Mouse (Mus musculus) Muller cell, postnatal 12 days (primary cell): Measurements from ENCODE around the gene Map3k6.

Experiments
- DNase-seq: peaks from one replicate; pipeline ENCODE4 v3.0.0-alpha.2; 2015; ENCODE audit errors: inconsistent ontology term

The Map3k6 gene

DNA sequence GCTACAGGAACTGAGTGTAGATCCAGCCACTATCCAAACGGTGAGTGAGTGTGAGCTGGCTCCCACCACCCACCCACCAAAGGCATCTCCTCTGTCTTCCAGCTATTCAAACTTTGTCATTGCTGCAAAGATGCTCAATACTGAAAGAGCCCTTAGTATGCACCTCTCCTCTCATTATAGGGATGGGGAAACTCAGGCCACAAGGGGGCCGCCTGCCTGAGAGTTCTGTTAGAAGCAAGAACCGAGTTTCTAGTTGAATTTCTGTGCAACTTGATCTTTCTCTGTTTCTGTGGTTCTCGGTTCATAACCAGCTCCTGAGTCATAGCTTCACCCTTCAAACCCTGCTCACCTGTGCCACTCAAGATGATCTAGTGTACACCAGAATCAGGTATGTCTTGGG is 11.5 kb downstream of the Map3k6 start:
- peak; percentile 15 for DNase-seq

DNA sequence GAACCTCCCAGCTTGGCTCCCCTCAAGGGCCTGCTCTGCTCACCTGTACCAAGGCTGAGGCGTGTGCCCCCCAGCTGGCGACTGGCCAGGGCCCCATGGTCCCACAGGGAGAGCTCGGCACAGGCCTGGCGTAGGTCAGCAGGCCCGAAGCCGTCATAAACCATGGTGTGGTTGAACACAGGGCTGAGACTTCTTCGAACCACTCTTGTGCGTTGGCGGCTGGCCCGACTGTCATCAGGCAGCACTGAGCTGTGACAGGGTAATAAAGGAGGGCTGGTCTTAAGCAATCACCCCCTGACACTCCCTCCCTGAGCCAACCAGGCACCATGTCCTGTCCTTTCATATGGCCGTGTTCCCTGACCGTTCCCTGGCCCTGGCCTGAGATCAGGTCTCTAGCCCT is 12.8 kb downstream of the Map3k6 start:
- no peak for DNase-seq

DNA sequence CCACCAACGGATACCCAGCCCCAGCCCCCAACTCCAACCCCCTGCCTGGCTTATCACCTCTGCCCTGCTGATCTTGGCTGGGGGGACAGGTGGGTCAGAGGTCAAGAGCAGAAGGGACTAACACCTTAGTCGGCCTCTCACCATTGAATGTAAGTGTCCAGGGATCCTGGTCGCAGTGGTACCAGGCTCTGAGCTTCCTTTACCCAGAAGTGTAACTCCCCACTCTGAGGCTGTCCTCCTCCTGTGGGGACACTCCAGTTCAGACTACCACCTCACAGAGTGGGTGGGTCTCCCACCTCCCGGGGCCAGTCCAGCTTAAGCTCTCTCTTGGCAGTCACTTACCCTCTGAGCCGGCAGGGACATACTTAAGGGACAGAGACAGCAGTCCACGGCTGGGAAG is 14.8 kb downstream of the Map3k6 start:
- DNase-seq: no peak

DNA sequence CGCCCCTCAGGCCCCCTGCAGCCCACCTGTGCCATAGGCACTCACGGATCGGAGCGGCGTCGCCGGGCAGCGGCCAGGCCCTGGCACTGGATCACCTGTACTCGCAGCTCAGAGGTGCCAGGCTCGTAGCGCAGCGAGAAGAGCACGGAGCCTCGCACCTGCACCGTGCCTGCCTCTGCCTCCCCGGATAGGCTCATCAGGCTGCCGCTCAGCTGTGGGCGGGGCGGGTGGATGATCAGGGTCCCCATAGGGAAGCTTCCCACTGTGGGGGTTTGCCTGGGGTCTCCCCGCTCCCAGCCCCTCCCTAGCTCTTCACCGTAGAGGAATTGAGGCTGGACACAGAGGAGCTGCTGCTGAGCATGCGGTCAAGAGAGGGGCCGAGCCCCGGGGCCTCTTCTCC is 16.2 kb downstream of the Map3k6 start:
- no peak for DNase-seq

DNA sequence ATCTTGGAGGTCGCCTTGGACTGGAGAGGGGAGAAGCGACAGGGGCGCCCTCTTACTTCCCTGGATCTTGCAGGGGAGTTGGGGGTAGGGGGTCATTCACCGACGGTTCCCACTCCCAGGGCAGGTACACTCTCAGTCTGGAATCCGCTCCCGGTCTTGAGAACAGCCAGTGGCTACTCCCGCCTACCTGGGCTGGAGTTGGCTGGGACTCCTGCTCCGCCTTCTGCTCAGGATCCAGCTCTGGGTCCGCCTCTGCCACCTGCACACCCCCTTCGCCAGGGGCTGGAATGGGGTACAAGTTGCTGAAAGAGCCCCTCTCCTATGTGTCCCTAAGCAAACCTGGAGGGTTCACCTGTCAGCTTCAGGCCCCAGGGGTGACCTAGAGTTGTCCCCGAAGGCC is 16.6 kb downstream of the Map3k6 start:
- DNase-seq: no peak

DNA sequence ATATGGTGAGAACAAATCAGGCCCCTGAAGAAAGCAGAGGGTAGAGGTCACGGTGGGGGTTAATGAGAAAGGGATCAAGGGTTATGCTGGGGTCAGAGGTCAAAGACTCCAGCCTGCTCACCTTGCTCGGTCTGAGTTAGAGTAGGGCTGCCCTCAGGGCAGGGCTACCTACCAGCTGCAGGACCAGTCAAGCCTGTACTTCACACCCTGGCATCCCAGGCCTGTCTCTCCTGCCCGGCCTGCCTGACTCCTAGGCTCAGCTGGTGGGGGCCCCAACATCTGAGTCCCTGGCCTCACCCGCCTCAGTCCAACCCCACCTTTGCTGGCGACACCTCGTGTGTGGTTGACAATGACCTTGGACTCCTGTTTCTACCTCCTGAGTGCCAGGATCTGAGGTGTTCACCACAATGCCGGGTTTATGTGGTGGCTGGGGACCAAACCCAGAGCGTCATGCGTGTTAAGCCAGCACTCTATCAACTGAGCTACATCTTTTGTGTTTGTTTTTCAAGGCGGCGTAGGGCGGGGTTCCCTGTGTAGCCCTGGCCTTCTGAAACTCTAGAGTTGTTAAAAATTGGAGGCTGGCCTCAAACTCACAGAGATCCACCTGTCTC is 17.3 kb downstream of the Map3k6 start:
- no peak for DNase-seq

DNA sequence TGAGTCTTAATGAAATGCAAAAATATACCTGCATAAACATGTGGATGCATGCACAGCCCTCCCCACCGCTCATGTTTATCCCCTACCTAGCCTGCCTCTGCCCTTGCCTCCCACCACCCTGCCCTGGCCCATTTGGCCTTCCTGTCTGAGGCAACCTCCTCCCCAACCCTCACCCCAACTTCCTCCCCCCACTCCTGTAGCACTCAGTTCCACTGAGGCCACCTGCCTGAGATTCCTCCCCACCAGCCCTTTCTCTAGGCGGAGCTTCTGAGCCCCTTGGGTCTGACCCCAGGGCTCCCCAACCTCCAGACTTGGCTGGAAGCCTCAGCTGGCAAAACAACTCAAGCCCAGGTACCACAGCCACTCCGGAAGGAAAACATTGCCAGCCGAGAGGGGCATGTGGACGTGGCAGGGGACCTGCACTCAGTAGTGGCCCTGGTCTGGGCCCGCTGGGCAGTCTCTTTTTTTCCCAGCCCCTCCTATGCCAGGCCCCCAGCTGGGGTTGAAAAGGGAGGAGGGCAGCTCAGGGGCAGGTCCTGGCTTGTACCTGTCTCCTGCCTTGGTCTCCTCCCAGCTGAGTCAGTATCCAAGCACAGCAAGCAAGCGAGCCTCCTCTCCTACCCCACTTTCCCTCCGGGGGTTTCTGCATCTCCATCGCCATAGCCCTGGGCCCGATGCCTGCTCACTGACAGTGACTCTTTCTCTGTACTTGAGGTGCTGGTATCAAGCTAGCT is 21.2 kb downstream of the Map3k6 start:
- DNase-seq: no peak

DNA sequence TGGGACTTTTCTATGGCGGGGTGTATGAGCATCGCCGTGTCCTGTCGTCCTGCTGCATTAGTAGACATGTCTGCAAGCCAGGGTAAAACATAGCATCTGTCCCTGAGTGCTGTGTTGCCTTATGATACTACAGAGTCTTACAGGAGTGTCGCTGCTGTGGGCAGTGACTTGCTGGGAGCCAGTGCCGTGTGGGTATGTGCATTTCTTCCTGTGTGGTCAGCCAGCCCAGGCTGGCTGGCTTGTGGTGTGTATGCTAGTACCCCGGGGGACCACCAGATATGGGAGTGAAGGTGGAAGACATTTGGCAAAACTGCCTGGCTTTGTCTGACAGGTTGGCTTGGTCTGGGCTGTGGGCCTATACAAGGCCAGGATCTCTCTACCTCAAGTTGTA is 21.8 kb downstream of the Map3k6 start:
- DNase-seq: no peak

DNA sequence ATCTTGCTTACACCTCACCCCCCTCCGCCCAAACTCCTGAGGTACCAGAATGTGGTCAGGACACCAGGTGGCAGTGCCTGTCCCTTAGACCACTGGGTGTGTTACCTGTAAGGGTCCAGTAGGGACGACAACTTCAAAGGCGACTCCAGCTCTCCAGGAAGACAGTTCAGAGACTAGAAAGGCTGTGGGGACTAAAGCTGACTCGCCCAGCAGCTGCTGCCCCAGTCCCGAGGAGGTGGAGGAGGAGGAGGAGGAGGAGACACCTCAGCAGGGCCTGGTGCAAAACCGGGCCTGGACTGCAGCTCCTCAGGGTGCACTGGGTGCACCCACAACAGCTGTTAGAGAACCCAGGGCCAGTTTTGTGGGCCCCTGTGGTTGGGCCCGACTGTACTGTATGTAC is 22.3 kb downstream of the Map3k6 start, which contains the start of gene Sytl1:
Sytl1 (minus strand) TSS at position 232 of the 400 bp plus-strand sequence.
- no peak for DNase-seq

DNA sequence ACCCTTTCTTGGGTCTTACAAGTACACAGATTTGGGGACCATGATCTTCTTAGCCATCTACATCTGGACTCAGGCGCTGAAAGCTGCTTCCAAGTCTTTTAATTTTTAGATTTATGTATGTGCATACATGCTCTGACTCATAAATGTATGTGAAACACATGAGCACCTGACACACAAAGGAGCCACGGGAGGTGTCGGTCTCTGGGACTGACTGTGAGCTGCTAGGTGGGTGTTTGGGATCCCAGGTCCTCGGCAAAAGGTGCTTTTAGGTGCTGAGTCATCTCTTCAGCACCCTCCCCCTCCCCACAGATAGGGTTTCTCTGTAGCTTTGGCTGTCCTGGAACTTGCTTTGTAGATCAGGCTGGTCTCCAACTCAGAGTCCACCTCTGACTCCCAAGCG is 23.1 kb downstream of the Map3k6 start:
- DNase-seq: no peak

DNA sequence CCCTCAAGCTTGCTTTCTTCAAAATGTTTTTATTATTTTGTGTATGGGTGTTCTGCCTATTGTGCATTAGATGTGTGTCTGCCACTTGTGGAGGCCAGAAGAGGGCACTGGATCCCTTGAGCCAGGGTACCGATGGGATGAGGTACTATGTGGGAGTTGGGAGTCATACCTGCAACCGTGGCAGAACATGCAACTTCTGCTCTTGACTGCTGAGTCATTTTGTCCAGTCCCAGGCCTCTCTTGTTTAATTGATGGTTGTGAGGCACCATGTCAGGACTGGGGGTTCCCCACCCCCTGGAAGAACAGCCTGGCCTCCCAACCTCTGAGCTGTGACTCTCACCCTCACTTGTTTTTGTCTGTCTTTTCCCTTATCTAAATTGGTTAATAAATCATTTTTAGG is 23.9 kb downstream of the Map3k6 start:
- DNase-seq: no peak

DNA sequence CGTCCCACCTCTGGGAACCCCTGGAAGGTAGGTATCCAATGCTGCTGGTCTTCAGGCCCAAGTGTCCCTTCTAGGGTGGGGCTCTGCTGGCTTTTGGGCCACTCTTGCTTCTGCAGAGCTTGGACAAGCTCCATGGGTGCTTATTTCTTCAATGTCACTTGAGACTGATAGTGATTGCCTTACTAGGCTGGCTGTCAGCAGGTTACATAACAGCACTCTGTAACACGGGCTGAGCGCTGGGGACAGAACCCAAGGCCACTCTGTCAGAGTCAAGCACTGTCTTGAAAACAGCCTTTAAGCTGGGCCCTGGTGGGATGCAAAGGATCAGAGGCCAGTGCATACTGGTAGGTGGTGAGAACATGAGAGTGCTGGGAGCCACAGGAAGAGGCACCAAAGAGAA is 24.7 kb downstream of the Map3k6 start:
- no peak for DNase-seq

DNA sequence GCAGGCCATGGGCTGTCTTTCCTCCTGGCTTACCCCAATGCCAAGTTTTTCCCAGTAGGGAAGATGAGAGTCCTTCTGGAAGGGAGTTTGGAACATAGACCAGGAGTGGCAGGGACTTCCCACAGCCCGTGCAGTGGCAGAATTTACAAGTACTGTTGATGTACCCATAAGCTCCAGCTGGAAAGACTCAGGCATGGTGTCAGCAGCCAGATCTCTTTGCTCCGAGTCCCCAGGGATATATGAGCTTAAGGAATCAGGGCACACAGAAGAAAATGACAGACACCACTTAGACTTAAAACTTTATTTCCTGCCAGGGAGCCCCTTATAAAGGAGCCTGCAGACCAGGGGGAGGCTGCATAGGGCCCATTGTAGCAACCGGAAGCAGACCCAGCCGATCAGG is 25.1 kb downstream of the Map3k6 start:
- no peak for DNase-seq

DNA sequence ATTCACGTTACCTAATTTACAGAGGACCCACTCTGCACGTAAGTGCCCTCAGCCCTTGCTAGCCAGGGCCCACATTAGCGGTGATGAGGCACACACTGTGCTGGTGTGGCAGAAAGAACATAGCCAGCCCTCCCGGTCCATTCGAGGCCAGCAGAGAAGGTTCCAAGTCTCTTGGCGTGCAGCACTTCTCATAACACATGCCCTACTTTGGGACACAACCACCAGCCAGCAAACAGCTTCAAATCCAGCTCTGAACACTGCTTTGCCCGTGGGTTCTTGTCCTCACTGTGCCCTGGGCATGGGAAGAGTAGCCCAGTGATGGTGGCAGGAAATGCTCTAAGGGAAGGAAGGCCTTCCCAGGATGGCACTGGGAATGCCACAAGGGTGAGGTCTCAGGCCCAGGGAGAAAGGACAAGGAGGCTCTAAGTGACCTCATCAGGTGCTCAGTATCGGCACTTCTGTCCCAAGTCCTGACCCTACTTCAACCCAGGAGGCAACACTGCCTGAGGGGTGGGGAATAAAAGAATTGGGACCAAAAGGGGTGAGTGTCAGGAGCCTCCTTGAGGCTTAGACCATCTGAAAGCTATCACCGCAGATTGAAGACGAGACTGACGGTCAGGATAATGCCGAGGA is 25.7 kb downstream of the Map3k6 start:
- no peak for DNase-seq

DNA sequence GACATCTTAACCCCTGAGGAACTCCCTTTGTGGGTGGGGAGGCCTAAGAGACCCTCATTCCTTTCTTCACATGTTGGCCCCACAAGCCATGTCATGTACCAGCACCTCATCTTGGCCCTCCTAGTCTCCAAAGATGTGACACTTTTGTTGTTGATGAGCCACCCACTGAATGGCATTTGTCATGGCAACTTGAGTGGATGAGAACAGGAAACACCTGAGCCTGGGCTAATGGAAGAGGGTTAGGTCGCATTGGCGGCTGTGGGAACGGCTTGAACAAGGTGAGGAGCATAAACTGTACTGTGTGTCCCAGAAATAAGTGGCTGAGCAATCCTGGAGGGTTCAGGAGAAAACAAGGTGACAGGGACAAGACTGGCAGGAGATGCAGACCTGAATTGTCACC is 28.3 kb downstream of the Map3k6 start:
- no peak for DNase-seq

DNA sequence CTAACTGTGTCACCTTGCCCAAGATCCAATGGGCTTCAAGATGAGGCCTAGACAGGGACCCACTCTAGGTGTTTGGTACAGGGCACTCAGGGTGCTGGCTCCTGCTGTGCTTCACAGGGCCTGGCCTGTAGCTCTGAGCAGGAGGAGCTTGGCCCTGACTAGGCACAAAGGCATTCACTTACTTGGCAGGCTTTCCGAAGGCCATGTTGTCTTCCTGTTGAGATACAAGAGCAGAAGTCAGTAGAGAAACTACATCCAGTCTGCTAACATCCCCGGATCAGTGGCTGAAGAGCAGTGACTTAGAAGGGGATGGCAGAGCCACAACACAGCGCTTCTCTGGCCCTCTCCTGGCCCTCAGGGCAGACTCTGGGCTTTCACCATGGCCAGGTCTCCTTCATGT is 29.0 kb downstream of the Map3k6 start:
- DNase-seq: no peak

DNA sequence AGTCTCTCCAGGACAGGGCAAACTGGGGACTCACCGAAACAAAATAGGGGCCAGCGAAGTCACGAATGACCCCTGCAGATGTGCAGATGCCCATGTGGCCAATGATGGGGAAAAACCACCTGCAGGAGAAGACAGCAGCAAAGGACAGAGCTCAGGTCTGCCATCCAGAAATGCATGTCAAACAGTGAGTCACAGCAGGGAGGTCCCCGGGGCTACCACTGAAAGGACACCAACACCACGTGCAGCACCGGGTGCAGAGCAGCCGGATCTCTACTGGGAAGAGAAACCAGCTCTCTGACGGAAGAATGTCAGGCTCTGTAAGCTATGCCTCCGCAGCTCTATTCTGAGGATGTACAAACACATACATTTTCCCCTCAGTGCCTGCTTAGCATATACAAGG is 30.3 kb downstream of the Map3k6 start:
- DNase-seq: no peak

DNA sequence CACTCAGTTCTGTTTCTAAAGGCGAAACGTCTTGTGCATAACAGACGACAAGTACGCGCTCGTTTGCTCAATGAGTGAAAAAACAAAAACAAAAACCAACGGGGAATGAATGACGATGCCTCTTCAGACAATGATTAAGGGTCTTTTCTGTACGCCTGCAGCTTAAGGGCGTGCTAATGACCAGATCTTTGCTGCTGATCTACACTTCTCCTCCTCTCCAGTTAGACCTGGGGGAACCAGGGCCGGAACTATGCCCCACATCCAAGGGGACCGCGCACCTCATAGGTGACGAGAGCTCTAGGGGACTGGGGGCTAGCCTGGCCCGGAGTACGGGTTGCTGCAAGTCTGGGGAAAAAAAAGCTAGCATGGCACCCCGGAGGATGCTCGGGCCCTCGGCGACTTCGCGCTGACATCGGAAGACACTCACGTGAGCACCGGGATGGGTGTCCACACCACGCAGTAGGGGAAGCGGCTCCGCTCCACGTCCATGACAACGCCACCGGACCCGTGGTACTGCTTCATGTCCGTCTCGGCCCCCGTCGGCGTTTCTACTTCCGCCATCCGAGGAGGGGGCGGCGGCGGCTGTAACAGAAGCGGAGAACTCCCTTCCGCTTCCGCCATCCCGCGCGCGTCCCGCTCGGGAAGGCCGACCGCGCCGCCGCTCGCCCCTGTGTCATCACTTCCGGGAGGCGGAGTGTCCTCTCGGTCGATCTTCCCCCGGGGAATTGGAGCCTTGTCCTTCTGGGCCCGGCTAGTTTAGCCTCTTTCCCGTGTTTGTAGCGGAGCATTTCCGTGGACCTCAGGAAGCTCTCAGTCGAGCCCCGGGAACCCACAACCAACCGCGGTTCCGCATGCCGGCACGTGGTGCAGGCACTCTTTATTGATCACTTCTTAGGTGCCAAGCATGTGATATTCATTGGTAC is 36.7 kb downstream of the Map3k6 start, which contains the start of gene Tmem222:
Tmem222 (minus strand) TSS at position 689 of the 923 bp plus-strand sequence.
- DNase-seq: peak; percentile 97

DNA sequence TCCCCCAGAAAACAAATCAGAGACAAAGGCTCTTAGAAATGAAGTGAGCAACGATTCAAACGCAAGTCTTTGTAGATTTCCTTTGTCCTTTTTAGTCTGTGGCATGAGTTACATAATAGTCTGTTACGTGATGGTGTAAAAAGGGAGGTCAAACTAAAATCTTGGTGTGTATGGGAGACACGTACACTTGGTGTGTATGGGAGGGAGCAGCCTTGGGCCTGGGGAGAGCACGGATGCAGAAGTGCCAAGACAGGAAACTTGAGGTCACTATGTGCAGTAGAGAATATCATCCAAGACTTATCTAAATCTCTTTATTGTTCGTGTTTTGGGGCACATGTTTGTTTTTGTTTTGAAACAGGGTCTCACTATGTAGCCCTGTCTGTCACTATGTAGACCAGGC is 37.4 kb downstream of the Map3k6 start:
- no peak for DNase-seq

DNA sequence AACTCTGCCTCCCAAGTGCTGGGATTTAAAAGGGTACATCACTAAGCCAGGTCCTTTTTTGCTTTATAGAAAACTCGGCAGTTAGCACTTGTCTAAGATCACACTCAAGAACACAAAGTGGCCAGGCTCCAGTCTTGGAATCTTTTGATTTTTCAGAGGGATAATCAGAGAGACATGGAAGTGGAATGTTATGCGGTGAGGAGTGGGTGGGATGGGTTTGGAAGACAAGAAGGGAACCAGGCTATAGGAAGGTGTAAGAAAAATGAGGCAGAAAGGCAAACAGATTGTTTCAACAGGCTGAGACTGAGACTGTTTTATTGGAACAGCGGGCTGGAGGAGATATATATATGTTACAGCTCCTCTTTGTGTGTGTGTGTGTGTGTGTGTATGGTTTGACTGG is 37.9 kb downstream of the Map3k6 start:
- DNase-seq: no peak

DNA sequence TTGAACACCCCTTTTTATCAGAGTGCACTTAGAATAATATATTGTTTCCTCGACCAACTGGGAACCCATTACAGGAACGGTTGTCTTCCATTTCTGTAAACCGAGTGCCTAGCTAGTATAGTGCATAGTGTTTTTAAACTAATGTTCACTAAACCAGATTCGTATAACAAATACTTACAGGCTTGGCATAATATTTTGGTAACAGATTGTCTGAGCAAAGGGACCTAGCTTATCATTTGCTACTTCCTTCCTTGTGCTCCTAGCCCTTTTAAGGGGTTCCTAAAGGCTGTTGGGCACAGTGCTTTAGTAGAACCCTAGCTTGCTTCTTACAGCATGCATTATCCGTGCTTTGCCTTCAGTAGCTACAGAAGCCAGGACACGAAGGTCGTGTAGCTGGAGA is 40.9 kb downstream of the Map3k6 start:
- DNase-seq: no peak

DNA sequence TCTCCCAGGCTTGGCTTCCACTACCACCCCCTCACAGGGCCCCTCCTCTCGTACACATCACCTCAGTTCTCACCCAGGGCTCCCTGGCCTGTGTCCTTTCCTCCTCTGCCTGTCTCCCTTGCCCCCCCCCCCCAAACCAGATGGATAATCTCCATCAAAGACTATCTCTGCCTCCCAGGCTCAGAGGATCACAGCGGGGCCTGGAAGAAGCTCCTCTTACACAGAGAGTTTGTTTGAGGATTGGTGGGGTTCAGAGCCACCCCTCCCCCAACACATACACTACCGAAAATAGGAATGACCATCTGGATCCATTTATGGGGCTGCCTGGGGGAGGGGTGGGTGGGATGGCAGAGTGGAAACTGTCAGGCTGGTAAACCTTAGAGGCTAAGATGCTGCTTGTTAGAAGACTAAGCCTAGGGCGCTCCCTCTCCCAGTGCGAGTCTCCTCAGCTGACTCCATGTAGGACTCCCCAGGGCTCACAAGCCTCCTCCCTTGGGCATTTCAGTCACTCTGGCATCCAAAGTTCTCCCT is 41.4 kb downstream of the Map3k6 start:
- no peak for DNase-seq
